Mouse (Mus musculus) G1E (cell line): ENCODE measurements around the gene Arf6. TPM values are rescaled to one million over a fixed set of nuclear protein-coding genes. Genes with fewer than 3 reads are reported as not detected.
"Not testable (repeated sequence)": the region's sequence is repeated elsewhere in the genome, so short reads cannot be mapped to it uniquely, and the experiment has no call there.

ENCODE experiments used
- ATAC-seq: 2 replicates; pipeline ENCODE4 v1.8.0; 2016; ENCODE audit warnings: mild to moderate bottlenecking; ENCODE audit not compliant: insufficient number of reproducible peaks, poor library complexity, low FRiP score, severe bottlenecking; ENCODE audit errors: extremely low read depth
- DNase-seq: peaks from one replicate; pipeline ENCODE4 v3.0.0; 2012; ENCODE audit warnings: low spot score
- H3K27me3 ChIP-seq: 2 replicates; pipeline ENCODE4 v1.6.1; 2012; ENCODE audit warnings: mild to moderate bottlenecking, low read length, inconsistent platforms; ENCODE audit not compliant: insufficient read depth
- H3K36me3 ChIP-seq: replicated peaks from 2 replicates; pipeline ENCODE3; 2012; ENCODE audit warnings: mild to moderate bottlenecking, inconsistent platforms
- H3K4me1 ChIP-seq: 2 replicates; pipeline ENCODE4 v1.6.1; 2012; ENCODE audit warnings: low read depth, low read length, inconsistent platforms, mixed read lengths; ENCODE audit not compliant: insufficient read depth
- H3K4me3 ChIP-seq: 2 replicates; pipeline ENCODE4 v1.5.1; 2012; ENCODE audit warnings: low read depth, mild to moderate bottlenecking, inconsistent platforms, low read length, moderate library complexity, mixed read lengths
- H3K9me3 ChIP-seq: replicated peaks from 2 replicates; pipeline ENCODE4 v1.6.1; 2012; ENCODE audit warnings: inconsistent platforms
- CTCF ChIP-seq: IDR thresholded peaks from 2 replicates; pipeline ENCODE4 v1.5.1; 2012; ENCODE audit warnings: low read depth, low read length, inconsistent platforms, mixed read lengths
- GATA1 ChIP-seq: IDR thresholded peaks from 2 replicates; pipeline ENCODE4 v1.6.1; 2012; ENCODE audit warnings: borderline replicate concordance, low read length, inconsistent platforms, mixed read lengths
- GATA2 ChIP-seq: IDR thresholded peaks from 2 replicates; pipeline ENCODE4 v1.6.1; 2012; ENCODE audit warnings: low read depth, low read length, inconsistent platforms, borderline replicate concordance
- POLR2AphosphoS5 ChIP-seq: IDR thresholded peaks from 2 replicates; pipeline ENCODE4 v1.6.1; 2012; ENCODE audit warnings: low read depth, low read length, inconsistent platforms; ENCODE audit not compliant: insufficient replicate concordance
- TAL1 ChIP-seq: conservative IDR thresholded peaks from 2 replicates; pipeline ENCODE4 v1.6.1; 2012; ENCODE audit warnings: low read depth, low read length, inconsistent platforms, mixed read lengths
- polyA plus RNA-seq: library from polyadenylated mRNA; stranded (reverse); fragments of >175 nt; gene quantifications from 2 replicates; pipeline ENCODE4 v1.2.3, GENCODE M21; 2012
- total RNA-seq, 2 experiments: library from RNA; stranded (forward) in 1 of 2; stranded (reverse) in 1 of 2; fragments of 200-1000 nt in 1 of 2; fragments of >200 nt in 1 of 2; fragmentation: Nextera tagmentation in 1 of 2; gene quantifications; 2 replicates each; pipeline ENCODE4 v1.2.3; 2014 to 2017

Arf6 gene
- total and polyA plus RNA-seq, 3 experiments, result 123 to 373 (median 179) TPM

- no peak for TF ChIP-seq GATA2
- TF ChIP-seq TAL1, result no peak
- TF ChIP-seq POLR2AphosphoS5, result no peak
- no peak for TF ChIP-seq CTCF
- no peak for TF ChIP-seq GATA1
- no peak overlapping the region for H3K4me3 ChIP-seq
- DNase-seq (peak; percentile 30), ATAC-seq (peak; percentile 72)
- H3K36me3 ChIP-seq, result peaks cover 35% of the 10 kb centered on the region
- H3K9me3 ChIP-seq, result no peaks in the 10 kb centered on the region
- no peaks in the 10 kb centered on the region for H3K27me3 ChIP-seq
- H3K4me1 ChIP-seq, result peaks cover 32% of the 10 kb centered on the region
Observed at GRCm38 (mm10) chr12:69382880-69383279, 10.9 kb downstream of the Arf6 start.

DNA sequence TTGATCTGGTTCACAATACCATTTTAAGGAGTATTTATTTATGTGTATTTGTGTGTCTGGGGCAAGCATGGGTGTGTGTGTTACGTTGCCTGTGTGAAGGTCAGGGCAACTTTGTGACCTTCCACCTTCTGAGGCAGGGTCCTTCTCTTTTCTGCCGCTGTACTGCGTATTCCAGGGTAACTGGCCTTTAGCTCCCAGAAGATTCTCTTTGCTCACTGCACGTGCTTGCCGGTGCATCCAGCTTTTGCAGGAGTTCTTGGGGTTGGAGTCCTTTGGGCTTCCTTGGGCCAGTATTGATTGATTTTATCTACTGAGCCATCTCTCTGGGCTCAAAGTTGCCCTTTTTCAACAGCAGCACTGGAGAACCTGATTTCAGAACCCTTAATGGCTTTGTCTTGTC, 12.7 kb downstream of the Arf6 start:
- DNase-seq (no peak), ATAC-seq (no peak)
- TF ChIP-seq TAL1, result no peak
- TF ChIP-seq GATA1, result no peak
- no peak for TF ChIP-seq CTCF
- TF ChIP-seq GATA2, result no peak
- no peak for TF ChIP-seq POLR2AphosphoS5
- no peaks in the 10 kb centered on the region for H3K9me3 ChIP-seq
- H3K4me3 ChIP-seq, result no peak overlapping the region
- peaks cover 18% of the 10 kb centered on the region for H3K36me3 ChIP-seq
- peaks cover 3% of the 10 kb centered on the region; the same call in 1 of the 2 replicates for H3K27me3 ChIP-seq
- peaks cover 30% of the 10 kb centered on the region for H3K4me1 ChIP-seq

- DNase-seq, result no peak
- ATAC-seq, result no peak
- no peak for TF ChIP-seq TAL1
- TF ChIP-seq CTCF, result no peak
- no peak for TF ChIP-seq GATA2
- no peak for TF ChIP-seq GATA1
- TF ChIP-seq POLR2AphosphoS5, result no peak
- Histone ChIP-seq H3K4me1 (peaks cover 37% of the 10 kb centered on the region), H3K9me3 (no peaks in the 10 kb centered on the region), H3K4me3 (no peak overlapping the region), H3K27me3 (peaks cover 3% of the 10 kb centered on the region; the same call in 1 of the 2 replicates), H3K36me3 (peaks cover 11% of the 10 kb centered on the region)
Observed at GRCm38 (mm10) chr12:69385542-69386280, 13.8 kb downstream of the Arf6 start.

- H3K4me1 ChIP-seq, result peaks cover 37% of the 10 kb centered on the region
- H3K9me3 ChIP-seq, DNase-seq, ATAC-seq, H3K27me3 ChIP-seq, H3K36me3 ChIP-seq, H3K4me3 ChIP-seq: not testable (repeated sequence)
Observed at GRCm38 (mm10) chr12:69386281-69386732, 14.4 kb downstream of the Arf6 start.

- peaks cover 6% of the 10 kb centered on the region for H3K27me3 ChIP-seq
- ATAC-seq, result no peak
- no peak for DNase-seq
Observed at GRCm38 (mm10) chr12:69388321-69388869, 16.4 kb downstream of the Arf6 start.

GRCm38 (mm10) chr12:69389273-69389938, 17.5 kb downstream of the Arf6 start:
- peaks cover 7% of the 10 kb centered on the region for H3K27me3 ChIP-seq
- peaks cover 20% of the 10 kb centered on the region for H3K4me1 ChIP-seq
- peaks cover 4% of the 10 kb centered on the region for H3K9me3 ChIP-seq
- peak; percentile 82 for ATAC-seq
- H3K4me3 ChIP-seq, result no peak overlapping the region
- DNase-seq, result no peak
- TF ChIP-seq GATA1, result no peak
- TF ChIP-seq GATA2, result no peak
- no peak for TF ChIP-seq TAL1
- no peak for TF ChIP-seq POLR2AphosphoS5
- TF ChIP-seq CTCF, result no peak
- no peaks in the 10 kb centered on the region for H3K36me3 ChIP-seq

More at GRCm38 (mm10) chr12:69388321-69388869, 16.4 kb downstream of the Arf6 start:
- Histone ChIP-seq H3K4me3 (no peak overlapping the region), H3K36me3 (no peaks in the 10 kb centered on the region), H3K9me3 (peaks cover 3% of the 10 kb centered on the region), H3K4me1 (peaks cover 24% of the 10 kb centered on the region)
- TF ChIP-seq POLR2AphosphoS5, result no peak
- TF ChIP-seq TAL1, result no peak
- no peak for TF ChIP-seq GATA2
- no peak for TF ChIP-seq CTCF
- TF ChIP-seq GATA1, result no peak
